Mouse (Mus musculus) CH12.LX (cell line): ENCODE results near the gene Txnip. TPM values are rescaled to one million over a fixed set of nuclear protein-coding genes. Genes with fewer than 3 reads are reported as not detected.

Source experiments
- DNase-seq: peaks from one replicate; pipeline ENCODE4 v3.0.0-alpha.2; 2013; ENCODE audit errors: extremely low read depth
- H3K27ac ChIP-seq: 2 replicates; pipeline ENCODE4 v1.5.1; 2012; ENCODE audit warnings: low read depth, mild to moderate bottlenecking, control low read depth, moderate library complexity; ENCODE audit not compliant: insufficient read depth
- H3K27me3 ChIP-seq: replicated peaks from 2 replicates; pipeline ENCODE3; 2012; ENCODE audit warnings: inconsistent platforms
- H3K36me3 ChIP-seq, 2 experiments: replicated peaks in 1 of 2; 2 replicates each; pipeline versions ENCODE3 to v1.6.1; 2012; ENCODE audit warnings: inconsistent platforms in 1 of 2, low read length in 1 of 2, mild to moderate bottlenecking in 1 of 2, mixed read lengths in 1 of 2, moderate library complexity in 1 of 2; ENCODE audit not compliant: control insufficient read depth in 1 of 2, insufficient read depth in 1 of 2
- H3K4me1 ChIP-seq, 2 experiments: 2 replicates each; pipeline ENCODE4 v1.6.1; 2012; ENCODE audit warnings: inconsistent platforms in 1 of 2, moderate library complexity in 1 of 2; ENCODE audit not compliant: insufficient read depth in 2 of 2, control insufficient read depth in 1 of 2
- H3K4me2 ChIP-seq: 2 replicates; pipeline ENCODE4 v1.6.1; 2012; ENCODE audit warnings: low read depth, mild to moderate bottlenecking, control low read depth; ENCODE audit not compliant: poor library complexity, insufficient read depth, severe bottlenecking
- H3K4me3 ChIP-seq, 3 experiments: fragments of 150-350 bp in 1 of 3; sonication (generic) in 1 of 3; replicated peaks in 1 of 3; 2 replicates each; pipeline versions ENCODE3 to v1.5.1; 2011 to 2012; ENCODE audit warnings: low read depth in 2 of 3, low read length in 2 of 3, mild to moderate bottlenecking in 2 of 3, moderate library complexity in 2 of 3, control low read depth in 1 of 3, improper control_type of control experiment in 1 of 3, inconsistent platforms in 1 of 3, mixed read lengths in 1 of 3; ENCODE audit not compliant: poor library complexity in 1 of 3
- H3K79me2 ChIP-seq: replicated peaks from 2 replicates; pipeline ENCODE4 v1.6.1; 2012; ENCODE audit warnings: mild to moderate bottlenecking, moderate library complexity; ENCODE audit not compliant: control insufficient read depth, poor library complexity, insufficient read depth, severe bottlenecking; ENCODE audit errors: extremely low read depth
- H3K9ac ChIP-seq: 2 replicates; pipeline ENCODE4 v1.6.1; 2012; ENCODE audit warnings: low read depth, mild to moderate bottlenecking, control low read depth, moderate library complexity; ENCODE audit not compliant: insufficient read depth
- H3K9me3 ChIP-seq: replicated peaks from 2 replicates; pipeline ENCODE3; 2012; ENCODE audit warnings: low read length, inconsistent platforms, mixed read lengths
- ETS1 ChIP-seq: conservative IDR thresholded peaks from 2 replicates; pipeline ENCODE4 v1.6.1; 2012; ENCODE audit warnings: low read depth, mild to moderate bottlenecking, inconsistent platforms, low read length, improper control_type of control experiment, moderate library complexity
- JUN ChIP-seq: IDR thresholded peaks from 2 replicates; pipeline ENCODE4 v1.6.1; 2011; ENCODE audit warnings: low read depth, mild to moderate bottlenecking, low read length, improper control_type of control experiment, moderate library complexity; ENCODE audit not compliant: insufficient read depth
- JUND ChIP-seq: conservative IDR thresholded peaks from 2 replicates; pipeline ENCODE4 v1.6.1; 2011; ENCODE audit warnings: low read depth, low read length, improper control_type of control experiment
- MEF2A ChIP-seq: IDR thresholded peaks from 2 replicates; pipeline ENCODE4 v1.6.1; 2014; ENCODE audit warnings: low read depth, mild to moderate bottlenecking, inconsistent platforms, low read length, improper control_type of control experiment, borderline replicate concordance
- MXI1 ChIP-seq: IDR thresholded peaks from 2 replicates; pipeline ENCODE4 v1.6.1; 2011; ENCODE audit warnings: mild to moderate bottlenecking, low read depth, low read length, improper control_type of control experiment
- NRF1 ChIP-seq: IDR thresholded peaks from 2 replicates; pipeline ENCODE4 v1.6.1; 2014; ENCODE audit warnings: low read depth, mild to moderate bottlenecking, inconsistent platforms, low read length, improper control_type of control experiment, moderate library complexity
- POLR2A ChIP-seq: IDR thresholded peaks from 2 replicates; pipeline ENCODE4 v1.6.1; 2011; ENCODE audit warnings: low read depth, mild to moderate bottlenecking, improper control_type of control experiment, low read length
- POLR2AphosphoS2 ChIP-seq: IDR thresholded peaks from 2 replicates; pipeline ENCODE4 v1.6.1; 2011; ENCODE audit warnings: low read depth, low read length, improper control_type of control experiment
- RAD21 ChIP-seq: IDR thresholded peaks from 2 replicates; pipeline ENCODE4 v1.6.1; 2011; ENCODE audit warnings: low read depth, mild to moderate bottlenecking, low read length, improper control_type of control experiment, moderate library complexity
- SIN3A ChIP-seq: IDR thresholded peaks from 2 replicates; pipeline ENCODE4 v1.6.1; 2012; ENCODE audit warnings: low read length, improper control_type of control experiment, inconsistent platforms
- SMC3 ChIP-seq: IDR thresholded peaks from 2 replicates; pipeline ENCODE4 v1.6.1; 2011; ENCODE audit warnings: low read depth, low read length, improper control_type of control experiment
- TBP ChIP-seq: conservative IDR thresholded peaks from 2 replicates; pipeline ENCODE4 v1.6.1; 2011; ENCODE audit warnings: low read depth, low read length, improper control_type of control experiment
- USF2 ChIP-seq: conservative IDR thresholded peaks from 2 replicates; pipeline ENCODE4 v1.6.1; 2011; ENCODE audit warnings: low read depth, low read length, improper control_type of control experiment
- ZNF384 ChIP-seq: IDR thresholded peaks from 2 replicates; pipeline ENCODE4 v1.6.1; 2012; ENCODE audit warnings: low read depth, low read length, improper control_type of control experiment, inconsistent platforms
- dilution Hi-C: fragments of 300-500 bp; cut with MboI; formaldehyde crosslinking; loops from 2 replicates; pipeline ENCODE4 v1.14.3; 2020; ENCODE audit warnings: low sequenced_read_pairs; ENCODE audit not compliant: extremely low pct_unique_long_range_greater_than_20kb, extremely low pct_ligation_motif_present
- in situ Hi-C: fragments of 300-500 bp; cut with MboI; formaldehyde crosslinking; loops from 3 replicates; pipeline ENCODE4 v1.14.3; 2019; ENCODE audit warnings: low sequenced_read_pairs, low pct_ligation_motif_present, low pct_unique_long_range_greater_than_20kb, mixed read lengths
- polyA plus RNA-seq: library from polyadenylated mRNA; unstranded; fragments of >175 nt; gene quantifications from 2 replicates; pipeline ENCODE4 v1.2.1, GENCODE M21; 2012; ENCODE audit warnings: low read depth; ENCODE audit not compliant: insufficient read length
- total RNA-seq, 2 experiments: library from RNA; depleted of rRNA; stranded (reverse); fragments of 300-350 nt in 1 of 2; fragments of >200 nt in 1 of 2; gene quantifications; 2 replicates each; pipeline ENCODE4 v1.2.3; 2012 to 2014

Txnip gene
- total and polyA plus RNA-seq, 3 experiments = 41.8 to 220 (median 76.7) TPM

DNA sequence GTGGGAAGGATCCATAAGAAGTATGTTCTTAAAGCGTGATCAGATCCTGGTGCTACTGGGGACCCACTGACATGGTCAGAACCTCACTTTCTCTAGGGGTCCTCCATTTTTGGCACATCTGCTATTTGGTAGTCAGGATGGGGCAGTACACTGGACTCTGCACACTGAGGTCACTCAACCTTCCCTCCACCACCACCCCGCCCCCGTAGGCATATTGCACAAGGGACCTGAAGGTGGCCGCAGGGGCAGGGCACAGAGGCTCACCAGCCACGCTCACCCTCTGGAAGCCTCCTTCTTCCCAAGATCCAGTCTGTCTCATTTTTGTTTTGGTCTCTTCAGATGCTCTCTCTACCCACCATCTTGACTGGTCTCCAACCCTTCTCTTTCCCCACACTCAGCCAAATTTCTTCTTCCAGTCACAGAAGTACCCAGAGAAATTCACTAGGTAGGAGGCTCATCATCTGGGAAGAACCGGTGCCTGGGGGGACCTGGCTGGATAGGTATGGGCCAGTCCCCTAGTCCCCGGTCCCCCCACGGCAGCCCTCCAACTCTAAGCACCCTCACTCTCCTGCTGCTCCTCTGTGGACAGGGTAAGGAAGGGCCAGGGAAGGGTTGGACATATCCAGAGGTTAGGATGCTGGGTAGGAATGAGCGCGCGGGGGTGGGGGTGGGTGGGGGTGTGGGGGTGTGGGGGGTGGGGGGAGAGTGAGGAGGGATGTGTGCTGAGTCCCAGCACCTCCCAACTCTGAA is 31.6 kb upstream of the Txnip start:
- H3K27me3 ChIP-seq = peaks cover 43% of the 10 kb centered on the region
- dilution Hi-C loops (no loop called here), in situ Hi-C loops (loop anchor here (25.0 kb wide), 1 partner anchor 239 kb away; the partner anchor contains the start of gene Fcgr1)
- no peaks in the 10 kb centered on the region for H3K36me3 ChIP-seq
- no peak overlapping the region for H3K4me2 ChIP-seq
- no peak for DNase-seq
- H3K4me3 ChIP-seq = no peak overlapping the region
- H3K27ac ChIP-seq = no peak overlapping the region
- no peak for TF ChIP-seq POLR2AphosphoS2
- no peak for TF ChIP-seq ETS1
- TF ChIP-seq SIN3A = no peak
- no peak for TF ChIP-seq ZNF384
- no peak for TF ChIP-seq SMC3
- TF ChIP-seq, all 38 proteins: peak for 0
- peaks cover 0 to 20% of the 10 kb centered on the region in 2 experiments; a peak in 2 of 4 replicates for H3K4me1 ChIP-seq
- peaks cover 4% of the 10 kb centered on the region for H3K9me3 ChIP-seq
- H3K79me2 ChIP-seq = no peaks in the 10 kb centered on the region
- H3K9ac ChIP-seq = no peak overlapping the region

DNA sequence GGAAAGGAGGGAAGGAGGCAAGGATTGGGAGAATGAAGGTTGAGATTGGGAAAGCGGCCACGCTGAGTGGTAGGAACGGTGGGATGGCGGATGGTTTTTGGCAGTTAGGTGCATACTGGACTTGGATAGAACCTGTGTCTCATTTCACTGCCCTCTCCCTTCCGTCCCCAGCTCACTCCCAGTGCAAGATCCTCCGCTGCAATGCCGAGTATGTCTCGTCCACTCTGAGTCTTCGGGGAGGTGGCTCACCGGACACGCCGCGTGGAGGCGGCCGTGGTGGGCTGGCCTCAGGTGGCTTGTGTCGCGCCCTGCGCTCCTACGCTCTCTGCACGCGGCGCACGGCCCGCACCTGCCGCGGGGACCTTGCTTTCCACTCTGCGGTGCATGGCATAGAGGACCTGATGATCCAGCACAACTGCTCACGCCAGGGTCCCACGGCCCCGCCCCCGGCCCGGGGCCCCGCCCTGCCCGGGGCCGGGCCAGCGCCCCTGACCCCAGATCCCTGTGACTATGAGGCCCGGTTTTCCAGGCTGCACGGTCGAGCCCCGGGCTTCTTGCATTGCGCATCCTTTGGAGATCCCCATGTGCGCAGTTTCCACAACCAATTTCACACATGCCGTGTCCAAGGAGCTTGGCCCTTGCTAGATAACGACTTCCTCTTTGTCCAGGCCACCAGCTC is 30.8 kb upstream of the Txnip start:
- H3K9ac ChIP-seq = no peak overlapping the region
- no peaks in the 10 kb centered on the region for H3K79me2 ChIP-seq
- no peak overlapping the region for H3K27ac ChIP-seq
- H3K4me3 ChIP-seq = no peak overlapping the region
- dilution Hi-C loops (no loop called here), in situ Hi-C loops (loop anchor here (25.0 kb wide), 1 partner anchor 240 kb away; the partner anchor contains the start of gene Fcgr1)
- H3K9me3 ChIP-seq = peaks cover 4% of the 10 kb centered on the region
- TF ChIP-seq RAD21 = no peak
- no peak for TF ChIP-seq USF2
- TF ChIP-seq POLR2A = no peak
- TF ChIP-seq ZNF384 = no peak
- no peak for TF ChIP-seq POLR2AphosphoS2
- no peak for TF ChIP-seq MEF2A
- TF ChIP-seq MXI1 = no peak
- no peak for TF ChIP-seq TBP
- TF ChIP-seq NRF1 = no peak
- no peak for TF ChIP-seq JUND
- TF ChIP-seq JUN = no peak
- H3K36me3 ChIP-seq = no peaks in the 10 kb centered on the region
- H3K27me3 ChIP-seq = peaks cover 46% of the 10 kb centered on the region
- peaks cover 0 to 20% of the 10 kb centered on the region in 2 experiments; a peak in 2 of 4 replicates for H3K4me1 ChIP-seq
- no peak overlapping the region for H3K4me2 ChIP-seq
- DNase-seq = no peak
